Mouse (Mus musculus) mouse trophoblast stem cell (cell line): Measurements from ENCODE around the gene Usp24.

Source experiments
- in situ Hi-C, 2 experiments: fragments of 300-500 bp; cut with MseI, MboI; formaldehyde crosslinking; loops; 2 replicates in 1 of 2; 3 replicates in 1 of 2; pipeline ENCODE4 v1.15.1; 2025

Gene Usp24

DNA sequence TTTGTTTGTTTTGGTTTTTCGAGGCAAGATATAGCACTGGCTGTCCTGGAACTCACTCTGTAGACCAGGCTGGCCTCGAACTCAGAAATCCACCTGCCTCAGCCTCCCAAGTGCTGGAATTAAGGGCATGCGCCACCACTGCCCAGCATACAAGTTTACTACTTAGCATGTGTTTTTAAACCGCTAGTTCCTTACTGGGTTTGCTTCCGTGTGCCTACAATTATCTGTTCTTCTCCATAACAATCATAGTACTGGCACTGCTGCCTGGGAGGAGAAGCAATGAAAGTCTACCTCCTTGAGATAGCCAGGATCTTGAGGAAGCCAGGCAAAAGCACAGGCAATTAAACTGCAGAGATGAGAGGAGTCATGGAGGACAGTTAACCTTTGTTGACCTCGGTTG lies 112.6 kb downstream of the Usp24 start:
- in situ Hi-C loops: no loop called here

DNA sequence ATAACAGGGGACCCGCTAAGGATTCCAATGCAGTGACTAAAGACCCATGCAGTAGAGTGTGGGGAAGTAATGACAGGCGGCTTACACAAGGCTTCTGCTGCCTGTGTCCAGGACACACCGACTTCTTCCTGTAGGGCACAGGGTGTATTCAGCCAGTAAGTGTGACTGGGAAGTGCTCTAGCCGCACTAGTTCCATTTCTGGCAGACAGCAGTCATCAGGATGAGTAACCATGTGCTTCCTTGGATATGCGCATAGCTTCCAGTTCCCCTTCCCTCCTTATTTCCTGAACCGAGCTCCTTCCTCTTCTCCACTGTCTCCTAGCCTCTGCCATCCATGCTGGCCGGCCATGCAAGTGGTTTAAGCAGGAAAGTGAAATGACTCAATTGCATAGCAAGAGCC lies 113.1 kb downstream of the Usp24 start:
- in situ Hi-C loops: no loop called here

DNA sequence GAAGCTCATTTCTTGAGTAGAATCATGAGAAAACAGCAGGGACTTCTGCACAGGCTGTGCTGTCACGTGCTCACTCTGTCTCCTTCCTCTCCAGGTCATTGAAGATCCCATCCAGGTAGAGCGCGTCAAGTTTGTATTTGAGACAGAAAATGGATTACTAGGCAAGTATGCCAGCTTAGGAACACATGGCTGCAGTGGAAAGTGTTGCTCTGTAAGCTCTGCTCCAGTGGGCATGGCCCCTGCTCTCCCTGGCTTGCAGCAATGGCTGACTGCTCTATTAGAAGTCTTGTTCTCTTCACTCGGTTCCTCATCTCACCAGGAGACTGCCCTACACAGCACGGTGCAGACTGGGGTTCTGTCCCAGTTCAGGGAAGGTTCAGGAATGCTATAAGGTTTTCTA lies 114.4 kb downstream of the Usp24 start:
- in situ Hi-C loops: no loop called here

DNA sequence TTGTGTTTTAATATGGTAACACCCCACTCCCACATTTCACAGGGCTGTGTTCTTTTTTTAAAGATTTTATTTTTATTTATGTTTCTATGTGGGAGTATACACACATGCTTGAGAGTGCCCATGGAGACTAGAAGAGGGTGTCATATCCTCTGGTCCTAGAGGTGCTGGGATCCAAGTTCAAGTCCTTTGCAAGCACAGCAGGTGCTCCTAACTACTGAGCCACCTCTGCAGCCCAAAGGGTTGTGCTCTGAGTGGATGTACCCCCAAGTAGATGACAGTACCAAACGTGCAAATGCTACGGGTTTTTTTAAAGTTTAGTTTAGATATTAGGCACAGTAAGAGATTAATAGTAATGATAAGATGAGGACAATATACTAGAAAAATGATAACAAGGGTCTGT lies 119.4 kb downstream of the Usp24 start:
- in situ Hi-C loops: no loop called here

DNA sequence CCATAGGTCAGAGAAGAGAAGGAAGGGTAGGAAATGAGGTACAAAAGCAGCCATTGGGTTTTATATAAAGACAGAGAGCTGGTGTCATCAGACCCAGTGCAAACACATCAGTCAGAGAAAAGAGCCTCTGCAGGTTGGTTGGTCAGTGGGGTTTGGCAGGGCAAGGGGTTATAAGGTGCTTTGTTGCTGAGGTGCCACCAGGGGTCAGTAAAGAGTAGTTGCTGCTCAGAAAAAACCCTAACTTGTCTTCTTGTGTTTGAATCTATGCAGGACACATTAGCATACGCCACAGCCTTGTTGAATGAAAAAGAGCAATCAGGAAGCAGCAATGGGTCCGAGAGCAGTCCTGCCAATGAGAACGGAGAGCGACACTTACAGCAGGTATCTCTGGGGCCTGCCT lies 120.5 kb downstream of the Usp24 start:
- in situ Hi-C loops: no loop called here

DNA sequence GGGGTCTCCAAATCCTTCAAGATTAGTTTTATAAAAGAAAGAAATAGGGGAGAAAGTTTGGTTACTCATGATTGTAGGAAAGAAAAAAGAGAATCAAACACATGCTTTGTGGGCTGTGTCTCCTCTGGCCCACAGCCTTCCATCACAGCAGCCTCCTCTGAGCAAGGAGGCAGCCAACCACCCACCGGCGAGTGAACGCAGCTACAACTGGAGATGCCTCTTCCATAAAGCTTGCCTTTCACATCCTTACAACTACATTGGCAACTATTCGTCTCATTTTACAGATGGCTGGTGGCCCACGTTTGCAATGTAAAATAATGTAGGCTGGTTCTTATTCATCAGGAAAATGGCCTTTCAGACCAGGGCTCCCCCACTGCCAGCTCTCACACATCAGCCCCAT lies 121.2 kb downstream of the Usp24 start:
- in situ Hi-C loops: no loop called here

DNA sequence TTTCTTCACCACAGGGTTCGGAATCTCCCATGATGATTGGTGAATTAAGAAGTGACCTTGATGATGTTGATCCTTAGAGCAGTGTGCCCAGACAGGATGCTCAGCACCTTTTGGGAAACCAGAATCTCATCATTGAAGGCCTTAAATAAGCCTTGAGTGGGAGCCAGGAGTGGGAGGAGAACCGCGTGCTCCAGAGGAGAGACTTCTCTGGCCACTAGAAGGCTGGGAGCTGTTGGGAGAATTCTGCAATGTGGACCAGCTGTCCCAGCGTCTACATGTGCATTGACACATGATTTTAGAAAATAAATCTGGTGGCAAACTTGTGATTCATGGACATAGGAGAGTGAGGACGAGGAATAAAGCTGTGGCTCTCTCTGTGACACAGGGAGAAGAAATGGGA lies 122.8 kb downstream of the Usp24 start:
- in situ Hi-C loops: no loop called here

DNA sequence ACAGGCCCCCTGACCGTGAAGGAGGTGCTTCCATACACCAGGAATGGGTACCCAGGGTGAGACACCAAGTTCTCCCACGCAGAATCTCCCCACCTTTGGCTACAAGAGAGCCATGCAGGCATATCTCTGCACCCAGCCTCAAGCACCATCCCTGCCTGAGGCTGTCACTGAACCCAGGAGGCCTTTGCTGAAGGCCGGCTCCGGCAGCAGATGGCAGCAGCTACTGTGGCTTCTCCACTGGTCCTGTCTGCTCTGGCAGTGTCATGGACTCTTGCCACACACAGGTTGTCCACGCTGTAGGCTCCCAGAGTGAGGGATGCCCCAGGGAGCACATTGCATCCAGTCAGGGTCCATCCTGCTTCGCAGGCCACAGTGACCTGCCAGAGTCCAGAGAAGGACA lies 127.2 kb downstream of the Usp24 start:
- in situ Hi-C loops: no loop called here

DNA sequence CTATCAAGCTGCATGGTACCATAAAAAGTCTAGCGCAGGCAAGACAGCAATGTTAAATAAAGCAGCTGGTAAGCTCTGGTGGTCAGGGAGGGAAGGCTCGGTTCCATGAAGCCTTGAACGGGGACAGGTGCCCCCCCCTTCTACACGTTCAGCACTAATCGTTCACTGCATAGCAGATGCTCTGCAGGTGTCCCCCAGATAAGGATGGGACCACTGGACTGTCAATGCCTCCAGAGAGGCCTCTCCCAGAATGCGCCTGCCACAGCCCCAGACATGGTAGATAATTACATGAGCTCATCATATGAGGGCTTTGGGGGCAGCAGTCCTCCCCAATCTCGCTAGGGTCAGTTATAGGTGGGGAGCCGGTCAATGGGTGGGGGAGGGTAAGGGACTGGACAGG lies 133.3 kb downstream of the Usp24 start:
- in situ Hi-C loops: no loop called here

DNA sequence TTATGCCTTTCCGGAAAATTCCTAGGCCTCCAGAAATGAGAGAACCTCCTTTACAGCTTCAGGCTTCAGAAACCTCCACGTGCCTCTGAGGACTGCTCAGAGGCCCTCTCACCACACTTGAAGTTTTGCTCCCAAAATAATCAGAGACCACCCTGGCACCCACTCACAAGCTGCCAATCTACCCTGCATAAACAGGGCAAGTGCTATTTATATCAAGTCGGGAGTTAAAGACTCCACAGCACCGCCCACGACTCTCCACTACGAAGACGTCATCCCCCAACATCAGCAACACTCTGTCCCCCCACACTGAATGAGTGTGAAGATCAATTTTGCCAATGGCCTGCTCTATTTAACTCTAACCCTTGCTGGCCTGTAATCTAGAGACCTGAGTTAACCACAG lies 136.4 kb downstream of the Usp24 start:
- in situ Hi-C loops: no loop called here

DNA sequence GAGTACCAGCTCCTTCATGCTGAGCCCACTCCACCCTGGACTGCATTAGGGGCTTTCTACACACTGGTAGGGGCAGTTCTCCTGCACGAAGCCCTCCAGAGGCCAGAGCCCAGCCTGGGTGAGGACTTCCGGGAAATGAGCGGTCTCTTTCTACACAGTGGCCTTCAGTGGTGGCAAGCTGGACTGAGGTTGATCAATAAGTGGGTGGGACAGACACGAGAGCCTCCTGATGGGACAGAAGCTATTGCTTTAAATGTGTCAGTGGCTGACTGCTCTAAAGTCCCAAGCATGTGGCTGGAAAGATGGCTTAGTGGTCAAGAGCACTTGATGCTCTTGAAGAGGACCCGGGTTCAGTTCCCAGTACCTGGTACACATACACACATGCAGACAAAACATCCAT lies 137.1 kb downstream of the Usp24 start:
- in situ Hi-C loops: no loop called here

DNA sequence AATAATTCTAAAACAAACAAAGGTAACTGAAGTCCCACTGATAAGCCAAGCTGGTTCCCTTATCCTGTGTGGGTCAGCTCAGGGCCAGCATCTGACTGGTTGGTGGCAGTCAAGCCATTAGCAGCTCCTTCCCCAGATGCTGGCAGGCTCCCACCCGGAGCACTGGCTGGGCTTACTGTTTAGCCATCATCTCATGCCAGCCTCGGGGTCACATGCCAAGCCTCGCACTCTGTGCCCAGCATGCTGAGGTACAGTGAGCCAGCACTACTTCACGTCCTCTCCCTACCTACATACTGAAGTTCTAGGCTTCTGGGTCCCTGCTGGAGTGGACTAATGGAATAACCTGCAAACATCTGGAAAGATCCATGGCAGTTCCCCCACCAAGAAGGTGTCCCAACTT lies 137.5 kb downstream of the Usp24 start:
- in situ Hi-C loops: no loop called here

DNA sequence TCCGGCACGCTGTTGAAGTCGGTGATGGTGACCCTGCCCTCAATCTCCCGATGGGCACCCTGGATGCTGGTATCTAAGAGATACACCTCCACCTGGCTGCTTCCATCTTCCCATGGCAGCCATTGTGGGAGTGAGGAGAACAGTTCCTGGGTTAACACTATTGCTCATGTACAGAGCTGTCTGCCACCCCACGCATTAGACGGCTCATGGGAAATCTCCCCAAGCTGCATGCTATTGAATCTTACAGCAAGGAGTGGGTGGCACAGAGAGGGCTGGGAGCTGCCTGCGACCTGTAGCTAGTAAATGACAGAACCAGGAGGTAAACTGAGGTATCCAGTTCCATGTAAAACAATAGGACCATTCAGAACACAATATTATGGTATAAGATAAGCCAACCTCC lies 138.5 kb downstream of the Usp24 start:
- in situ Hi-C loops: no loop called here

DNA sequence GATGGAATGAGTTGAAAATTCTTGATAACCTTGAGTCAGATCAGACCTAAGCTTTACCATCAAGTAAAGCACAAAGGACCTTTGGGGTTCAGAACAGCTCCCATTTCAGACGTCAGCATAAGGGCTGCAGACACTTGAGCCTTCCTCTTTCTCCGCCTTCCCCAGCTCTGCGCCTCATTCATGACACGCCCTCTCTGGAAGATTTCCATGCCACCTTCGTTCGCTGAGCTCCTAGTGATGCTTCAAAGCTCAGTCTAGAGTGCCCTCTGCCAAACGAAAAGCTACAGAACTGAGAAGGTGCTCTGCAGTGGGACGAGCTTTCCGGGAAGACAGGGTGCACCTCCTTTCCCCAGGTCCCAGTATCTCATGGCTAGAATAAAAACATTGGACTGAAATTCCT lies 146.0 kb downstream of the Usp24 start:
- in situ Hi-C loops: no loop called here

DNA sequence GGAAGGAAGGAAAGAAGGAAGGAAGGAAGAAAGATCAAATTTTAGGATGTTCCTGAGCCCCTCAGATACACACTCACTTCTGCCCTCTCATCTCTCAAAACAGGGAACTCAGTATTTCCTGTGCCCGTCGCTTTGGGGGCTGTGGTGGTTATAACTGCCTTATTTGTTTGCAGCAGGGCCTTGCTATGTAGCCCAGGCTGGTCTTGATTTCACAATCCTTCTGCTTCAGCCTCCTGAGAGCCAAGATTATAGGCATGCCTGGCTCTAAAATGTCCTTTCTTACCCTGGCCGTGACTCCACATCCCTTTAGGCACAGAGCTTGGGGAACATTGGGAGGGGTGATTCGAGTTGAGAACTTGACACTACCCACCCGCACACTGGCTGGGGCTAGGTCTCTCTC lies 146.5 kb downstream of the Usp24 start:
- in situ Hi-C loops: no loop called here

DNA sequence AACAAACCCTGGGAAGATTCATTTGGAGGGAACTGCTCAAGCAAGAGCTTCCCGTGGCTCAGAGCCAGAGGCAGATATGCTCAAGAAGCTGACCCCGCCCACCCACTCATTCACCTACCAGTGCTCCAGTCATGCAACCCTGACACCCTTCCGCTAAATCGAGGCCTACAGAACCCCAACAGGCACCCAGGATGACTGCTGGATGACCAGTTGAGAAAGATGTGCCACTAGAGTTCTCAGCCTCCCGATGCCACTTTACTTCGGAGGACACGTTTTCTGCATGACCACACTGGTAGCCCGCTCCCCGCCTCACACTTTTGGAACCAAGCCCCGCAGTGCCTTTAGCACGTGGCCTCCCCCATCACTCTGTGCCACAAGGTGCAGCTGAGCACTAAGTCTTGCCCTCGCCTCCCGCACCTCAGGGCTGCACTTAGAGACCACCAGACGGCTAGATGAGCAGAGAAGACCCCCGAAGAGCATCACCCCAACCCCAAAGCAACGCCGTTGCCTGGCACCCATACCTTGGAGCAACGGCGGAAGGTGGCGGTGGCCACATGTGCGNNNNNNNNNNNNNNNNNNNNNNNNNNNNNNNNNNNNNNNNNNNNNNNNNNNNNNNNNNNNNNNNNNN lies 147.3 kb downstream of the Usp24 start:
- in situ Hi-C loops: no loop called here

DNA sequence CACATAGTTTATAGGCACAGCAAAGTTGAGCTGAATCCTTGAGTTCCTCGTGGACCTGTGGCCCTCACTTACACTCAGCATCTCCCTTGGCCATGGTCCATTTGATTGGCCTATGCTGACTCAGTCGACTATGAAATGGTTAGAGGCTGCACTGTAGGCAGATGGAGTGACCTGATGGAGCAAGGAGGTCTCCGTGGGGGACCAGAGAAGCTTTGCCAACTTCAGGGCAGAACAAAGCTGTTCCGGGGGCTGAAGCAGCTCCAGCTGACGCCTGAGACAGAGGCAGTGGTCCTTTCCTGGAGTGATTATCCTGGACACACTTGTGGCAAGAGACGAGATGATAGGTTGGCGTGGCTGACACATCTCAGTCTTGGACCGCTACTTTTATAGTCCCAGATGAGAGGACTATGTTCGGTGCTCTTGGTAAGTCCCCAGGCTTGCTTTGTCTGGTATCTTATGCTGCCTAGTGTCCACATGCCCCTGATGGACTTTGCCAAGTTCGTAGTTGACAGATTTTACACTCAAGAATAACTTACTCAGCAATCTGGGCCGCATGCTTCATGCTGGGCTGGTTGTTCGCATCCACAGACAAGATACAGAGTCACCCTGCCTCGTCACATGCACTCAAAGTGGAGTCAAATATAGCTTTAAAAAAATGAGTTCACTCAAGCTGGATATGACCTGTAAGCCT lies 151.6 kb downstream of the Usp24 start:
- in situ Hi-C loops: no loop called here

DNA sequence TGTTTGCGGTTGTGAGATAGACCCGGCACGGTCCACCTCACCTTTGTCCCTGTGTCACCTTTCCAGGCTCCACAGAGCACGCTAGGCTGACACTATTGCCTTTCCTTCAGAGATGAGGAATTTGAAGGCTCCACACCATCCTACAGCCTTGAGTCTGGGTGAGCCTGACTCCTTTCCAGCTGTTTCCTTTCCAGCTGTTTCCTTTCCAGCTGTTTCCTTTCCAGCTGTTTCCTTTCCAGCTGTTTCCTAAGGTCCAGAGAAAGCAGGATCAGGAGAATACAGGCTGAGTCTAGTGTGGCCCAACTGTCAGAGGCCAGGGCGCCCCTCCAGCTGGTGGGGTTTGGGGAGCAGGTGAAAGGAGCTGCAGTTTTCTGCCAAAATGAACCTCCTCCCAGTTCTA lies 154.9 kb downstream of the Usp24 start:
- in situ Hi-C loops: loop anchor here (5.0 kb wide), 2 partner anchors 56 to 61 kb away; no protein-coding TSS in a partner anchor

DNA sequence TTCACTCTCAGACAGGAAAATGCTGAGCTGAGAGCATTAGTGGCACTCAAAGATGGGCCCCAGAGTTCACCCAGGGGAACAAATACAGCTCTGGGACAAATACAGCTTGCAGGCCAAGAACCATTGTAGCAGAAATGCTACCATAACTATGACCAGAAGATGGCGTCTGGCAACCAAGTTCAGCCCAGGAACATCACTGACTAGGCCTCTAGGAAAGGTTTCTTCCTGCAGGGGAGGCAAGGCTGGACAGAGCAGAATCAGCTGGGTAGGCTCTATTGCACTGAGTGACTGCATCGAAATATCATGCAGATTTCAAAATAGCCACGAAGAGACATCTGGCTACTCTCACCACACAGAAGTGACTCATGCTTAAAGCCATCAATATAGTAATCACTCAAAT lies 156.3 kb downstream of the Usp24 start:
- in situ Hi-C loops: loop anchor here (5.0 kb wide), 2 partner anchors 55 to 60 kb away; no protein-coding TSS in a partner anchor

DNA sequence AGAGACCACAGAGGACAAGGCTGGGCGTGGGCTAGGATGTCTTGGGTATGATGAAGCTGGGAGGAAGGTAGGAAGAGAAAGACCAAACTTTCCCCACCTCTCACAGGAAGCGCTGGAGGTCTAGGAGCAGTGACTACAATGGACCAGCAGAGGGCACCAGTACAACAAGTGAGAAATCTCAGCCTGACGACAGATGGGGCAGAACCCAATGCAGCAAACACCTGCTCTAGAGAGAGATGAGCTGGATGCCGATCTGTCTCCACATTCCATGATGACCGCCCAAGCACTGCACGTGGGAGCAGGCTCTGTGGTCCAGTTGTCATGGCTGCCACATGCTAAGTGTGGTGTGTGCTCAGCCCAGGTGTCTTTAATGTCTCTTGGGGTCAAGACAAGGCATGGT lies 158.2 kb downstream of the Usp24 start:
- in situ Hi-C loops: loop anchor here (5.0 kb wide), 2 partner anchors 53 to 58 kb away; no protein-coding TSS in a partner anchor

DNA sequence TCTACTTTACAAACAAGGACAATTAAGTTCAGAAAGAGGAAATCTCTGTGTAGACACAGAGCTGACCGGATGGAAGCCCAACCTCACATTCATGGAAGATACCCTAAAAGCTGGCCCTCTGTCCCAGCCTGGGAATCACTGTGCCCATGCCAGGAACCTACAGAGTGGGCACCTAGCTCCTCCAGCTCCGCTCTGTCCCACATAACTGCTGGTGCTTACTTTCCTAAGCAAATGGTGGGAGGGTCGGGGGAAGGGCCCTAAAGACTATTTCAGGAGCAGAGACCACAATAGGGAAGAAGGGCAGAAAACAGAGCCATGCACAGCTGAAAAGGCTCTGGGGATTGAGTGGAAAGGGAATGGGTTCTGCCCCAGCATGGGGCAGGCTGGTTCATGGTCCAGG lies 164.5 kb downstream of the Usp24 start:
- in situ Hi-C loops: no loop called here

DNA sequence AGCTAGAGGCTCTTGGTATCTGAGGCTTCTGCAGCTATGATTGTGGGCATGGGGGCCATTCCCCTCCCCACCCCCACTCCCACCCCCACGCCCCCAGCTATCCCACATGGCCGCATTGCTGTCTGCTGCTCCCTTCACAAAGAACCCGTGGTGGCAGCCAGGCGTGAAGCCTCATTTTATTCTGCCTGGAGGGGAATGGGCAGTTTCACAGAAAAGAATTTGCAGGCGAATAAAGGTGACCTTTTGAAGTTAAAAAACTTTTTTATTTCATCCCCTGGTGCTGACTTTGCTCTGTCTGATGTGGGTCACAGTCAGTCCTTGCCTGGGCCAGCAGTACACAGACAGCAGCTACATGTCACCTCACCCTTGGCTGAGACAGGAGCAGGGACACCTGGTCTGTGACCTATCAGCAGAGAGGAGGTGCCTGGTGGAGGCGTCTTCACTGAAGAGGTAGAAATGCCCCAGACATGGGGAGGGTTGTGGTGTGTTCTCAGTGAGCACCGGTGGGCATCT lies 167.3 kb downstream of the Usp24 start:
- in situ Hi-C loops: no loop called here

DNA sequence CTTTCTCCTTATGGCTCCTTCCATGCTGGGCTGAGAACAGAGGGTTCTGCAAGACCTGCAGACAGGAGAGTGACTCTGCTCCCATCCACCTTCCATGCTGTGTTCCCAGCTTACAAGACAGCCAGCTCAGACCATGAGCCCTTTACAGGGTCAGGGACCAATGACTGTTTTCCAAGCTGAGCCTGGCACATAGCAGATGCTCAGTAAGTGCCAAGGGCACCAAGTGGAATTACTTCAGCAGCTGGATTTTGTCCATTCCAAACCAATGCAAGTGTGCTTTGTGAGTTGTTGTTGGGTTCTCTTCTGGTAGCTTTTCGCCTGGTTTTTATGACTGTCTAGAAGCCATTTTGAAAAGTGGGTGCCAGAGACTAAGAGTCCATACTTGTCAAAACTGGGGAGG lies 167.8 kb downstream of the Usp24 start:
- in situ Hi-C loops: no loop called here
